Mouse (Mus musculus): ENCODE measurements around the gene Zfp708. TPM values are rescaled to one million over a fixed set of nuclear protein-coding genes. Genes with fewer than 3 reads are reported as not detected.
A peak's percentile ranks its signal among the peaks of the same experiment; 100 is the strongest.

The Zfp708 gene
- total and polyA plus RNA-seq, 3 experiments: 0.39 to 0.81 TPM; not detected in 1

- peaks cover 0 to 8% of the 10 kb centered on the region in 2 experiments; a peak in 2 of 4 replicates for H3K36me3 ChIP-seq (ENCODE audit: control insufficient read depth in 1 of 2, insufficient read depth in 2 of 2, low read length in 2 of 2)
- peak; percentile 50 for TF ChIP-seq GATA1 (IDR thresholded peaks at IDR 0.05; ENCODE audit: low read depth, low read length)
- no peak for TF ChIP-seq BHLHE40 (IDR thresholded peaks at IDR 0.05; ENCODE audit: borderline replicate concordance, low read depth, low read length)
- TF ChIP-seq ETS1 (IDR thresholded peaks at IDR 0.05; ENCODE audit: low read depth, low read length): peak; percentile 16; the same call in 1 of the 2 replicates
- H3K27ac ChIP-seq (ENCODE audit: control insufficient read depth, low read depth, low read length): no peak overlapping the region
- peaks cover 0 to 2% of the 10 kb centered on the region in 2 experiments; a peak in 2 of 4 replicates for H3K4me1 ChIP-seq (ENCODE audit: control insufficient read depth in 1 of 2, insufficient read depth in 2 of 2, low read length in 2 of 2)
- H3K9ac ChIP-seq (ENCODE audit: control insufficient read depth, low read depth, low read length, poor library complexity, severe bottlenecking): no peak overlapping the region
- H3K27me3 ChIP-seq (ENCODE audit: control insufficient read depth in 1 of 2, insufficient read depth in 2 of 2, low read length in 2 of 2): no peaks in the 10 kb centered on the region
- peak; percentile 51 for DNase-seq (ENCODE audit: low read depth, low spot score)
- H3K9me3 ChIP-seq (replicated peaks; ENCODE audit: insufficient read depth, low read length): no peaks in the 10 kb centered on the region
- no peak overlapping the region for H3K4me3 ChIP-seq (ENCODE audit: control insufficient read depth in 1 of 2, insufficient read depth in 1 of 2, low read depth in 2 of 2, low read length in 2 of 2)
- peaks cover under 1% of the 10 kb centered on the region; the same call in 1 of the 2 replicates for H3K79me2 ChIP-seq (ENCODE audit: control insufficient read depth, insufficient read depth, low read length, poor library complexity)
Measured at GRCm38 (mm10) chr13:67113287-67113686, 15.5 kb upstream of the Zfp708 start.

- TF ChIP-seq MAFK (IDR thresholded peaks at IDR 0.05; ENCODE audit: borderline replicate concordance, low read depth, low read length) (no peak), NELFE (IDR thresholded peaks at IDR 0.05; ENCODE audit: low read depth, low read length) (no peak), GATA1 (IDR thresholded peaks at IDR 0.05; ENCODE audit: low read depth, low read length) (no peak), CHD1 (IDR thresholded peaks at IDR 0.05; ENCODE audit: low read depth, low read length) (no peak), USF2 (IDR thresholded peaks at IDR 0.05; ENCODE audit: borderline replicate concordance in 1 of 2, insufficient read depth in 1 of 2, low read depth in 1 of 2, low read length in 2 of 2) (no peak), TAL1 (IDR thresholded peaks at IDR 0.05; ENCODE audit: low read length) (no peak), SMC3 (IDR thresholded peaks at IDR 0.05; ENCODE audit: low read depth, low read length) (no peak), MAZ (IDR thresholded peaks at IDR 0.05; ENCODE audit: low read depth, low read length) (no peak), ETS1 (IDR thresholded peaks at IDR 0.05; ENCODE audit: low read depth, low read length) (no peak)
- H3K4me1 ChIP-seq (ENCODE audit: control insufficient read depth in 1 of 2, insufficient read depth in 2 of 2, low read length in 2 of 2): peaks cover 0 to 8% of the 10 kb centered on the region in 2 experiments; a peak in 2 of 4 replicates
- peaks cover 0 to 11% of the 10 kb centered on the region in 2 experiments; a peak in 2 of 4 replicates for H3K36me3 ChIP-seq (ENCODE audit: control insufficient read depth in 1 of 2, insufficient read depth in 2 of 2, low read length in 2 of 2)
Measured at GRCm38 (mm10) chr13:67112096-67112495, 14.3 kb upstream of the Zfp708 start.

GRCm38 (mm10) chr13:67108821-67109206, 11.0 kb upstream of the Zfp708 start:
- no peak for DNase-seq (ENCODE audit: low read depth, low spot score)
- Histone ChIP-seq H3K9ac (ENCODE audit: control insufficient read depth, low read depth, low read length, poor library complexity, severe bottlenecking) (peak overlapping the region; percentile 60), H3K4me3 (ENCODE audit: control insufficient read depth in 1 of 2, insufficient read depth in 1 of 2, low read depth in 2 of 2, low read length in 2 of 2) (peak overlapping the region; percentile 25 to 63), H3K9me3 (replicated peaks; ENCODE audit: insufficient read depth, low read length) (no peaks in the 10 kb centered on the region), H3K4me1 (ENCODE audit: control insufficient read depth in 1 of 2, insufficient read depth in 2 of 2, low read length in 2 of 2) (peaks cover 0 to 7% of the 10 kb centered on the region in 2 experiments; a peak in 2 of 4 replicates), H3K79me2 (ENCODE audit: control insufficient read depth, insufficient read depth, low read length, poor library complexity) (peaks cover 7% of the 10 kb centered on the region), H3K27me3 (ENCODE audit: control insufficient read depth in 1 of 2, insufficient read depth in 2 of 2, low read length in 2 of 2) (no peaks in the 10 kb centered on the region), H3K36me3 (ENCODE audit: control insufficient read depth in 1 of 2, insufficient read depth in 2 of 2, low read length in 2 of 2) (peaks cover 0 to 12% of the 10 kb centered on the region in 2 experiments; a peak in 2 of 4 replicates), H3K27ac (ENCODE audit: control insufficient read depth, low read depth, low read length) (peak overlapping the region; percentile 20)
- TF ChIP-seq ZKSCAN1 (IDR thresholded peaks at IDR 0.05; ENCODE audit: low read depth, low read length) (no peak), POLR2A (IDR thresholded peaks at IDR 0.05; ENCODE audit: control insufficient read depth in 1 of 2, insufficient read depth in 1 of 2, low read depth in 1 of 2, low read length in 2 of 2, poor library complexity in 1 of 2) (no peak), USF2 (IDR thresholded peaks at IDR 0.05; ENCODE audit: borderline replicate concordance in 1 of 2, insufficient read depth in 1 of 2, low read depth in 1 of 2, low read length in 2 of 2) (no peak), TAL1 (IDR thresholded peaks at IDR 0.05; ENCODE audit: low read length) (no peak), CHD1 (IDR thresholded peaks at IDR 0.05; ENCODE audit: low read depth, low read length) (no peak), KAT2A (conservative IDR thresholded peaks at IDR 0.05; ENCODE audit: low read depth, low read length) (no peak), NELFE (IDR thresholded peaks at IDR 0.05; ENCODE audit: low read depth, low read length) (no peak), EP300 (IDR thresholded peaks at IDR 0.05; ENCODE audit: low read depth in 1 of 2, low read length in 2 of 2) (no peak), GATA1 (IDR thresholded peaks at IDR 0.05; ENCODE audit: low read depth, low read length) (0 out of 2 replicates have a peak, but pooled peaks have one; percentile 1), RCOR1 (IDR thresholded peaks at IDR 0.05; ENCODE audit: low read depth, low read length) (no peak), CHD2 (IDR thresholded peaks at IDR 0.05; ENCODE audit: low read length) (no peak), BHLHE40 (IDR thresholded peaks at IDR 0.05; ENCODE audit: borderline replicate concordance, low read depth, low read length) (no peak), ZMIZ1 (IDR thresholded peaks at IDR 0.05; ENCODE audit: low read depth, low read length) (no peak; the same call in 1 of the 2 replicates), ELF1 (IDR thresholded peaks at IDR 0.05; ENCODE audit: low read depth, low read length) (no peak), MYB (IDR thresholded peaks at IDR 0.05; ENCODE audit: low read depth, low read length) (no peak), ZC3H11A (IDR thresholded peaks at IDR 0.05; ENCODE audit: low read depth, low read length) (peak; percentile 0; the same call in 1 of the 2 replicates), POLR2AphosphoS2 (IDR thresholded peaks at IDR 0.05; ENCODE audit: low read length) (no peak), RAD21 (IDR thresholded peaks at IDR 0.05; ENCODE audit: low read depth, low read length) (no peak), POLR2AphosphoS5 (IDR thresholded peaks at IDR 0.05; ENCODE audit: borderline replicate concordance, low read depth, low read length) (no peak), CTCF (IDR thresholded peaks at IDR 0.05 in 2 of 3, conservative IDR thresholded peaks at IDR 0.05 in 1 of 3; ENCODE audit: control insufficient read depth in 1 of 3, insufficient read depth in 1 of 3, low read depth in 2 of 3, low read length in 3 of 3, poor library complexity in 1 of 3, severe bottlenecking in 1 of 3) (peak in 2 of 3 experiments; percentile 35 to 65; a peak in 4 of 6 replicates)

More at GRCm38 (mm10) chr13:67112096-67112495, 14.3 kb upstream of the Zfp708 start:
- H3K9ac ChIP-seq (ENCODE audit: control insufficient read depth, low read depth, low read length, poor library complexity, severe bottlenecking): no peak overlapping the region
- H3K27ac ChIP-seq (ENCODE audit: control insufficient read depth, low read depth, low read length): no peak overlapping the region
- DNase-seq (ENCODE audit: low read depth, low spot score): no peak
- H3K79me2 ChIP-seq (ENCODE audit: control insufficient read depth, insufficient read depth, low read length, poor library complexity): peaks cover 6% of the 10 kb centered on the region
- no peaks in the 10 kb centered on the region for H3K9me3 ChIP-seq (replicated peaks; ENCODE audit: insufficient read depth, low read length)
- no peak overlapping the region for H3K4me3 ChIP-seq (ENCODE audit: control insufficient read depth in 1 of 2, insufficient read depth in 1 of 2, low read depth in 2 of 2, low read length in 2 of 2)
- no peaks in the 10 kb centered on the region for H3K27me3 ChIP-seq (ENCODE audit: control insufficient read depth in 1 of 2, insufficient read depth in 2 of 2, low read length in 2 of 2)
